Mouse (Mus musculus) olfactory bulb, adult 2 months (tissue): ENCODE measurements at regions not wholly inside any gene's neighbourhood (a gene's known extent, or its start where the extent isn't known, plus 50 kb on each side); places are given as distances from the start of the nearest gene placed in this dataset.

Experiments
- H3K27ac ChIP-seq: fragments of 200-500 bp; 2 replicates; pipeline ENCODE4 v1.5.1; 2012; ENCODE audit warnings: low read depth, low read length; ENCODE audit not compliant: insufficient read depth
- H3K4me1 ChIP-seq: fragments of 200-500 bp; 2 replicates; pipeline ENCODE4 v1.6.1; 2012; ENCODE audit warnings: low read length; ENCODE audit not compliant: control insufficient read depth, insufficient read depth
- H3K4me3 ChIP-seq: fragments of 200-500 bp; 2 replicates; pipeline ENCODE4 v1.5.1; 2012; ENCODE audit warnings: mild to moderate bottlenecking, low read depth, low read length, moderate library complexity; ENCODE audit not compliant: insufficient read depth
- CTCF ChIP-seq: fragments of 200-500 bp; IDR thresholded peaks from 2 replicates; pipeline ENCODE4 v1.5.1; 2012; ENCODE audit warnings: low read depth, mild to moderate bottlenecking, low read length, moderate library complexity; ENCODE audit not compliant: insufficient read depth
- POLR2A ChIP-seq: fragments of 200-500 bp; IDR thresholded peaks from 2 replicates; pipeline ENCODE4 v1.6.1; 2012; ENCODE audit warnings: mild to moderate bottlenecking, low read depth, low read length, moderate library complexity; ENCODE audit not compliant: insufficient read depth
- WGBS: fragments of 180-500 bp; shearing (Covaris S2); methylation state at CpG from one replicate; pipeline ENCODE4 v1.1.7; 2018; 5-methylcytosine and 5-hydroxymethylcytosine counted together

DNA sequence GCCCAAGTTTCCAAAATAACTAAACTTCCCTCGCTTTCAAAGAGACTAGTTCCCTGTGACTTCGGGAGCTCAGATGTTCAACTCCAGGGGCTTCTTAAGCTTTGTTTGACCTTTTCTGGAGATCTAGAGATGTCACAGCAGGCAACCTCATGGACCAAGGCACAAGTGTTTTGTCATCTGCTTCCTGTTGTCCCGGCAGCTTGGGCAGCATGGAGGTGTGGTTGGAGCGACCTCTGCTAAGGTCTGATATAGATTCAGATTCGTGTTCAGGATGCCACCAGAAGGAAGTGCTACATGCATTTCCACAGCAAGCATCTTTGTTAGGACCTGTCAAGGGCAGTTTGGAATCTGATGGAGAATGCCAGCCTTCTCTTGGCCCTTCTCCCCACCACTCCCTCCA is 242.1 kb upstream of the Foxq1 start:
- WGBS: 67% methylated on average over 5 of the region's 5 CpGs
- Histone ChIP-seq H3K4me1 (no peaks in the 10 kb centered on the region), H3K4me3 (no peak overlapping the region), H3K27ac (no peak overlapping the region)
- TF ChIP-seq CTCF (no peak), POLR2A (no peak)

DNA sequence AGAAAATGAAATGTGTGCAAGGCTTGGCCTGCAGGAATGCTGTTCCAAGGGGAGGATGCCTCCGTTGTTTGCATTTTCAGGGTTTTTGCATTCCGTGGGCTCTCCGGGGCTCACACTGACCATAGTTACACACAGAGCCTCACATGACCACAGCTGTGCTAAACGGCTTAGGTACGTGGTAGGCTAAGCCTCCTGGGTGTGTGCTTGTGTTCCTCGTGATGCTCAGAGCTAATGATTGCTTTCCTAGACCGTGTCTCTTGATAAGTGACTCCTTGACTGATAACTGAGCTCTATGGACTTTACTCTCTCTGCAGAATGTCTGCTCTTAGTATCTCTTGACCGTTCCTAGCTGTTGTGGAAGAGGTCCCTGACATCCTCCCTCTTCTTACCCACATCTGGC is 238.9 kb upstream of the Foxq1 start:
- 90% methylated on average over 8 of the region's 8 CpGs for WGBS

DNA sequence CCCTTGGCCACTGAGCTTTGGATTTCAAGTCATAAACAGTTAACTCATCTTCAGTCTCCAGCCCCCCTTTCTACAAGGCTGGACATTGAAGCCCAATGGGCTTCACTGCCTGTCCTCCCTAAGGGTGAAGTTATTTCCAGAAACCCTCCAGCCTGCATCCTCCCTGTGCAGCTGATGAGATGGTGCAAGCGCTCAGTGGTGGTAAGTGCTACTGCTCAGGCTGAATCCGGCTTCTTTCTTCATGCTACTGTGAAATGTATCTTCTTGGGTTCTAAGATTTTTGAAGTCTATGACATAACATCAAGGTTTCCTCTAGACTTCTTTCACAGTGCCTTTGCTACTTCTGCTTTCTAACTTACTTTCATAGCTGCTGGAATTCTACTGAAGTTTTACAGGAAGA is 237.9 kb upstream of the Foxq1 start:
- no peak overlapping the region for H3K27ac ChIP-seq
- TF ChIP-seq CTCF (no peak), POLR2A (no peak)
- no peak overlapping the region for H3K4me3 ChIP-seq
- H3K4me1 ChIP-seq: no peaks in the 10 kb centered on the region
- 94% methylated on average over 2 of the region's 2 CpGs for WGBS

More for the DNA sequence above, 238.9 kb upstream of the Foxq1 start:
- no peak for TF ChIP-seq POLR2A
- no peak for TF ChIP-seq CTCF
- no peaks in the 10 kb centered on the region for H3K4me1 ChIP-seq
- no peak overlapping the region for H3K4me3 ChIP-seq
- H3K27ac ChIP-seq: no peak overlapping the region

DNA sequence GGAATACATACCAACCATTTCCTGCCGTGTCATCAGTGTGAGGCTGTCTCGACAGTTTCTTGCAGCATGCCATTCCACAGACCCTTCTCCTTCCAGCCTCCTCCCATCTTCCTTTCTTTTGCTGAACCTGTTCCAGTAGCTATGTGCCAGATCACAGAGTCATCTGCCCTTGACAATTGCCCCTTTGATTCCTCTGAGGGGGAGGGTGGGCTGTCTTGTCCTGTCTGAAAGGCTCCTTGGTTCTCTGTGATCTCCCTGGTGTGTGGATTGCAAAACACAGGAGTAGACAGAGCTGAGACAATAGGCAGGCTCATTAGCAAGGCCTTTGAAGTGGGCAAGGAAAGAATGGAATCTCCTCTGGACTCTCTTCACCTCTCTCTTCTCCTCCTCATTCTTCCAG is 234.5 kb upstream of the Foxq1 start:
- Histone ChIP-seq H3K27ac (no peak overlapping the region), H3K4me1 (no peaks in the 10 kb centered on the region), H3K4me3 (no peak overlapping the region)
- no peak for TF ChIP-seq POLR2A
- TF ChIP-seq CTCF: no peak
- WGBS: 81% methylated on average over 2 of the region's 2 CpGs

DNA sequence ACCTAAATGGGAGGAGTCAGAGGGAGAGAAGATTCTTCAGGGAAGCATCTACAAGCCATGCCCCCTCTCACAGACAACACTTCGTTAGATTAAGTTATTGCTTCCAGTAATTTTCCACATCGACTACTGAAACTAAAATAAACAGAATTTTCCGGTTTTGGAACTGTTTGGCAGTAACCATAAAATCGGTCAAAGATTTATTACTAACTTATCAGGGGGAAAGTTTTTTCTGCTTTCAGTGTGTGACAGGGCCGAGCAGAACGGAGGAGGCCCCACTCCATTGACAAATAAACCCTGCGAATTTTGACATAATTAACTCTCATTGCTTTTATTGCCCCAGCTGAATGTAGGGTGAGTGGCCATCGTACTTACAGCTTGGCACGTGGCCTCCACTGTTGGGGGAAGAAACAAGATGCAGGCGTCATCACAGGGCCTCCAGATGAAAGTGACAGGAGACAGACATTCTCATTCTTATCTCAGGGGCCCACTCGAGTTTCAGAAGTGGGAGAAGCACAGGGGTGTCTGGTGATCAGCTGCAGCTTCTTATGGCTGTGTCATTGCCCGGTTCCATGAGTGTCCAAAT is 229.6 kb upstream of the Foxq1 start:
- Histone ChIP-seq H3K27ac (no peak overlapping the region), H3K4me3 (no peak overlapping the region), H3K4me1 (no peaks in the 10 kb centered on the region)
- TF ChIP-seq POLR2A: no peak
- TF ChIP-seq CTCF: no peak
- 67% methylated on average over 12 of the region's 12 CpGs for WGBS

DNA sequence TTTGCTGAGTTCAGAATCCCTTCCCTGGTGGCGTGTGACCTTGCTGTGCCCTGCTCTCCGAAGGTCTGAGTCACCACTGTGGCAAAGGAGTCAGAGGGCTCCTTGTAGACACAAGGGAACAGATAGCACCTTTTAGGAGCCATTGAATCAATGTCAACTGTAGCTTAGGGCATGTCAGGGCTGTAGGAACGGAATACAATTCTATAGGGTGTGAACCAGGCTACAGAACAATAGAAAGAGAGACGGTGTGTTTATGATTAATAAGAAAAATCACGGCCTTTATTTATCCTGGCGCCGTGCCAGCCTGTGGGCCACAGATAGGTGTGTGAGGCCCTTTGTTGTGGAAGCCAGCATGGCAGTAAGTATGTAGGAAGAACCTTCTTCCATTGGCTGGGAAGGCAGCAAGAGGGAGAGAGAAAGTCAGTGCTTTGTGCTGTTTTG is 228.4 kb upstream of the Foxq1 start:
- no peaks in the 10 kb centered on the region for H3K4me1 ChIP-seq
- TF ChIP-seq POLR2A (no peak), CTCF (no peak)
- H3K27ac ChIP-seq: no peak overlapping the region
- no peak overlapping the region for H3K4me3 ChIP-seq
- WGBS: 83% methylated on average over 7 of the region's 7 CpGs

DNA sequence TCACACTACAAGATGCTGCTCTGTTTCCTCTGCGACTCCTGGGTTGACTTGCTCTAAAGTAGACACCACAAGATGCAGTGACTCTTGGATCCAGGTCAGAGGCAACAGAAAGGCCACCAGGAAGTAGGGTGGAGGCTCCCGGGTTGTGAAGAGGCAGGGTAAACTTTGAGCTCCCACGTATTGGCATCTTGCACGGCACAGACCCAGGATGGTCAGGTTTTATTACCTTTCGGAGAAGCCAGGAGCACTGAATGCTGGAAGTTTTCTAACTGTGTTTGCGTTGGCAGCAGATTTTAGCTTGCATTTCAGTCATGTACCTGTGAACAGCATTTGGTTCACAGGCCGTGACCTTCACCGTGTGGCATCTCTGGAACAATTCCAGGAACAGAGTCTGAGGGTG is 227.2 kb upstream of the Foxq1 start:
- Histone ChIP-seq H3K4me3 (no peak overlapping the region), H3K27ac (no peak overlapping the region), H3K4me1 (no peaks in the 10 kb centered on the region)
- 89% methylated on average over 8 of the region's 8 CpGs for WGBS
- TF ChIP-seq CTCF (no peak), POLR2A (no peak)

DNA sequence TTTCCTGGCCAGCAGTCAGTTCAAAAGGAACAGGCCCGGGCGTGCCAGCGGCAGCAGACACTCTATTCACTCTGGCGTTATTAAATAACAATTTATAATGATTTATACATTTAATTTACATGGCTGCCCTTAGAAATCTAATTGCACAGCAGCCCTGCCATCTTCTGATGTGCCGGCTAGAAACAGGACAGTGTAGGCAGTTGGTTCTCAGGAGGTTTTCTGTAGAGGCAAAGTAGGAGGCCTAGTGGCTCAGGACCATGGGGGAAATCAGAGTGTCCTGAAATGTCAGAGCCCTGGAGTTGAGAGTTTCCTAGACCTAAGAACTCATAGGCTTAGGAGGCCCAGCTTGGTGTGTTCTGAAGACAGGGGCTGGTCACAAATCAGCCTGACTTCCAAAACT is 225.2 kb upstream of the Foxq1 start:
- H3K4me3 ChIP-seq: no peak overlapping the region
- WGBS: 84% methylated on average over 5 of the region's 5 CpGs
- no peak overlapping the region for H3K27ac ChIP-seq
- no peak for TF ChIP-seq POLR2A
- TF ChIP-seq CTCF: no peak
- no peaks in the 10 kb centered on the region for H3K4me1 ChIP-seq

DNA sequence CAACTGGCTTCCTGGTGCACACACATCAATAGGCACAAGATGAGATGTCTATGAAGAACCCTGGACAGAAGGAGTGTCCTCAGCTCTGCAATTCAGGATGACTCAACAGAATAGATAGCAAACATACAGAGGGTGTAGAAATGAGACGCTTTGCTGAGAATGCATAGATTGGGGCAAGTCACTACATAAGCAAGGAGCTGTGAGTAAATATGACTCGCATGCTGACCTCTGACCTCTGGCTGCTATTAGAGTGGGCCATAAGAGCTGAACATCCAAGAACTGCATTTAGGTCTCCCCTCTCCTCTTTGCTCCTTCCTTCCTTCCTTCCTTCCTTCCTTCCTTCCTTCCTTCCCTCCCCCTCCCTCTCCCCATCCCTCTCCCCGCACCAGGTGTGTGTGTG is 221.0 kb upstream of the Foxq1 start:
- H3K4me3 ChIP-seq: no peak overlapping the region
- 100% methylated on average over 3 of the region's 3 CpGs for WGBS
- TF ChIP-seq POLR2A: no peak
- TF ChIP-seq CTCF: no peak
- H3K4me1 ChIP-seq: no peaks in the 10 kb centered on the region
- no peak overlapping the region for H3K27ac ChIP-seq

DNA sequence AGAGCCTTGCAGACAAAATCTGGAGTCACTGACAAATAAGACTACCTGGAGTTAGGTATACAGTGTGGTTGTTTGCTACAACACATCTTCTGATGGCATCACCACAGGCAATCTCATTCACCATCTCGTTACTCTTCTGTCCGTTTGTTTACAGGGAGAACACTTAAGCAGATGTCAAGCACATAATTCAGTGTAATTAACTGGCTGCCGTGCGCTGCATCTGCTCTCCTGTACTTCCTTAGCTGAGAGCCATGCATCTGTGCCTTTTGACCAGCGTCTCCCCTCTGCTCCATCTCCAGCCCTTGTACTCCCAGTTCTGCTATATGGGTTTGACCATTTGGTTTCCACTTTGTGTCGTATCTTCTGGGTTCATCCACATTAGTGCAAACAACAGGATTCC is 218.3 kb upstream of the Foxq1 start:
- 53% methylated on average over 6 of the region's 6 CpGs for WGBS
- Histone ChIP-seq H3K4me3 (no peak overlapping the region), H3K27ac (no peak overlapping the region), H3K4me1 (no peaks in the 10 kb centered on the region)
- TF ChIP-seq POLR2A (no peak), CTCF (no peak)
